Mouse (Mus musculus) liver, embryonic 14.5 days (tissue): Measurements from ENCODE around the gene Bnip1.

Experiments
- CTCF ChIP-seq: IDR thresholded peaks from 2 replicates; pipeline ENCODE4 v1.5.1; 2016; ENCODE audit warnings: antibody characterized with exemption, low read depth, control low read depth
- EP300 ChIP-seq: IDR thresholded peaks from 2 replicates; pipeline ENCODE4 v1.6.1; 2016; ENCODE audit warnings: antibody characterized with exemption, low read depth

DNA sequence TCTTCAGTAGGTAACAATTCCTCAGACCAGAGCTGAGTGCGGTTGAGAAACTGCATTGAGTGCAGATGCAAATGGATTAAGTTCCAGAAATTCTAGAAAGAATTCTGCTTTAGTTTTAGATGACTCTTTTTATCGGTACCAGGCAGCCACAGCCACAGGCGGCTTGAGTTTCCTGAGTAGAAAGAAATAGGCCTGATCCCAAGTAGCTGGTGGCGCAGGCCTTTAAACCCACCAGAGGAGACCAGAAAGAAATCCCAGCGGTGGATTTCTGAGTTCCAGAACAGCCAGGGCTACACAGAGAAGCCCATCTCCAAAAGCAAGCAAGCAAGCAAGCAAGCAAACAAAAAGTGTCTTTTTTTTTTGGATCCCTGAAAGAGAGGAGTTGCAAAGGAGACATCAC is 55.5 kb downstream of the Bnip1 start:
- TF ChIP-seq CTCF (no peak), EP300 (no peak)
